Mouse (Mus musculus) hindbrain, embryonic 14.5 days (tissue): ENCODE measurements at regions not wholly inside any gene's neighbourhood (a gene's known extent, or its start where the extent isn't known, plus 50 kb on each side); places are given as distances from the start of the nearest gene placed in this dataset.

Source experiments
- ATAC-seq: fragments of 200-750 bp; cut with Nextera tagmentation; 2 replicates; pipeline ENCODE4 v1.8.0; 2017; ENCODE audit warnings: moderate number of reproducible peaks, mild to moderate bottlenecking, moderate TSS enrichment, moderate library complexity; ENCODE audit not compliant: low FRiP score
- DNase-seq: peaks from one replicate; pipeline ENCODE4 v3.0.0-alpha.2; 2015; ENCODE audit warnings: low spot score
- H3K27ac ChIP-seq: fragments of 300-500 bp; sonication (generic); 2 replicates; pipeline ENCODE4 v1.5.1; 2014; ENCODE audit warnings: mild to moderate bottlenecking, moderate library complexity
- H3K27me3 ChIP-seq: fragments of 300-500 bp; sonication (generic); 2 replicates; pipeline ENCODE4 v1.6.1; 2014; ENCODE audit warnings: mild to moderate bottlenecking, low read length, mixed read lengths; ENCODE audit not compliant: control insufficient read depth, insufficient read depth
- H3K36me3 ChIP-seq: fragments of 300-500 bp; sonication (generic); replicated peaks from 2 replicates; pipeline ENCODE4 v1.6.1; 2014; ENCODE audit not compliant: control insufficient read depth, insufficient read depth
- H3K4me1 ChIP-seq: fragments of 300-500 bp; sonication (generic); replicated peaks from 2 replicates; pipeline ENCODE4 v1.6.1; 2014; ENCODE audit warnings: antibody characterized with exemption, low read length, mixed read lengths; ENCODE audit not compliant: control insufficient read depth, insufficient read depth
- H3K4me2 ChIP-seq: fragments of 300-500 bp; sonication (generic); replicated peaks from 2 replicates; pipeline ENCODE4 v1.6.1; 2014; ENCODE audit warnings: mild to moderate bottlenecking, moderate library complexity
- H3K4me3 ChIP-seq: fragments of 300-500 bp; sonication (generic); replicated peaks from 2 replicates; pipeline ENCODE4 v1.5.1; 2014; ENCODE audit warnings: mild to moderate bottlenecking, low read length
- H3K9ac ChIP-seq: fragments of 300-500 bp; sonication (generic); 2 replicates; pipeline ENCODE4 v1.6.1; 2014
- H3K9me3 ChIP-seq: fragments of 300-500 bp; sonication (generic); 2 replicates; pipeline ENCODE4 v1.6.1; 2016; ENCODE audit warnings: low read length; ENCODE audit not compliant: control insufficient read depth
- WGBS: fragments of 180-500 bp; shearing (Covaris S2); extraction: QIAGEN DNeasy Blood & Tissue Kit; methylation state at CpG from one replicate; pipeline ENCODE4 v1.1.7; 2014; 5-methylcytosine and 5-hydroxymethylcytosine counted together

DNA sequence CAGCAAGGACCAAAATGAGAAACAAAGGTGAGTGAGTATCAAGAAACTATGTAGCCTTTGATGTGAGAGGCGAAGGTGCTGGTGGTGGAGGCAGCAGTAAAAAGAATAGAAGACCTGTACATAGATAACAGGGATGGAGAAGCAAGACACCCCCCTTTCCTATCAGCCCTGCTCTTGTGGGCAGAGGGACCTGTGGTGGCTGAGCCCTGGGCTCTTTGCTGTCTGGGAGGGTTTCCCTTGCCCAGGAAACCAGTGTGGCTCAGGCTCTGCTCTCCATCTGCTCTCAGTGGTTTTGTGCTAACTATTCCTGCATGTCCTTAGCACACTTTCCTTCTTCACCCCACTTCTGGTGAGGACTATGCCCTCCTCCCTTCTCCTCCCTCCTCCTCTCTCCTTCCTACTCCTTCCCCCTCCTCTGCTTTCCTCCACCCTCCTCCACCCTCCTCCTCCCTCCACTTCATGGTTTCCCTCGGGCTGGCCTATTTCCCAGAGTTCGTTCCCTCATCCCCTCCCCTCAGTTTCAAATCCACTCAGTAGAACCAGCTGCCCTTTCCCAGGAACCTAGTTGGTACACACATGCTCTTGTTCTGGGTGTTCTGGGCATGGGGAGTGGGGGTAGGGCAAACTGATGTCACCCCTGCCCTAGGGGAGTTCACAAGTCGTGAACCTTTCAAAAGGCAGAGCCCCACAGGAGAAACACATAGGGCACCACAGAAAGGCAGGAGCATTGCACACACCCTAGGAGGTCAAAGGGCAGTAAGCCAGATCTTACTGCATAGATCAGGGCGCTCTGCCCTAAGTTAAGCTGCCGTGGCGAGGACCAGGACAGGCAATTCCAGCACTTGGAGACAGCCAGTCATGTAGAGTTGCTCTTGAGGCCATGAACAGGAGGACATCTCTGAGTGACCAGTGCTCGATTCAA, 93.1 kb downstream of the Cpn2 start:
- DNase-seq: no peak
- WGBS: 55% methylated on average over 8 of the region's 8 CpGs
- Histone ChIP-seq H3K36me3 (no peaks in the 10 kb centered on the region), H3K9ac (no peak overlapping the region), H3K4me2 (no peak overlapping the region), H3K27ac (no peak overlapping the region), H3K4me3 (no peak overlapping the region), H3K9me3 (no peaks in the 10 kb centered on the region), H3K4me1 (peaks cover 8% of the 10 kb centered on the region; the same call in 1 of the 2 replicates), H3K27me3 (peaks cover 6% of the 10 kb centered on the region)
- 0 out of 2 replicates have a peak, but pooled peaks have one; percentile 15 for ATAC-seq

DNA sequence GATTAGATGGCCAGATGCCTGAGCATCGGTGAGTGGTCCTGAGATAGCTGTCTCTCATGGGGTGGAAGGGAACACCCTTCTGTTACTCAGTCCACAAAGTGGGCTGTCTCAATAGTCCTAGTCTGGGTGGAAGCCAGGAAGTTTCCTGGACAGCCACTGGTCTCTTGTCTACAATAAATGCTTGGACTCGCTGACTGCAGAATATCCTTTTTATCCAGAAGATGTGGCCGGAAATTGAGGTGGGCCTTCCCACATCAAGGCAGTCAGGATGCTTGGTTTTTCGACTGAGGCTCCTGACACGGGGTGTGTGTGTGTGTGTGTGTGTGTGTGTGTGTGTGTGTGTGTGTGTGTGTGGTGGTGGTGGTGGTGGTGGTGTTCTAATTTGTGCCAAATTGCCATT, 91.0 kb downstream of the Cpn2 start:
- DNase-seq (no peak), ATAC-seq (no peak)
- Histone ChIP-seq H3K36me3 (no peaks in the 10 kb centered on the region), H3K4me3 (no peak overlapping the region), H3K9ac (no peak overlapping the region), H3K4me1 (peaks cover 8% of the 10 kb centered on the region; the same call in 1 of the 2 replicates), H3K4me2 (no peak overlapping the region), H3K9me3 (no peaks in the 10 kb centered on the region), H3K27ac (no peak overlapping the region), H3K27me3 (peaks cover 16% of the 10 kb centered on the region)
- WGBS: 93% methylated on average over 5 of the region's 5 CpGs

DNA sequence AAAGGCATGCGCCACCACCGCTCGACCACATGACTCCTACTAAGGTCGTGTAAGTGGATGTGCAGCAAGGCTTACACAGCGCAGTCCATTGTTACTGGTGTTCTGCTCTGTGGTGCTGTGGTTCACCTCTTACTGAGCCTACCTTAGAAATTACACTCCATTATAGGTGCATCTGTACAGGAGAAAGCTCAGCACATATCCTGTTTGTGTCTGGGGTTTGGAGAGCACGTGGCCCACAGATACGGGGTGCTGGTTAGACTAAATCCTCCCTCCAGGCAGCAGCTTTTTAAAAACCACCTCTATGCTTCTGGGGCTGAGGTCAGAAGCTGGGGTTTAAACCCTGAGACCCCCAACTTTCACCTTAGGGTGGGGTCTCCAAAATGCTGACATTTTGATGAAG, 89.5 kb downstream of the Cpn2 start:
- Histone ChIP-seq H3K9ac (no peak overlapping the region), H3K4me2 (no peak overlapping the region), H3K27ac (no peak overlapping the region), H3K36me3 (no peaks in the 10 kb centered on the region), H3K4me3 (no peak overlapping the region), H3K4me1 (no peaks in the 10 kb centered on the region), H3K27me3 (peaks cover 24% of the 10 kb centered on the region), H3K9me3 (no peaks in the 10 kb centered on the region)
- ATAC-seq (no peak), DNase-seq (no peak)
- WGBS: 94% methylated on average over 7 of the region's 7 CpGs

DNA sequence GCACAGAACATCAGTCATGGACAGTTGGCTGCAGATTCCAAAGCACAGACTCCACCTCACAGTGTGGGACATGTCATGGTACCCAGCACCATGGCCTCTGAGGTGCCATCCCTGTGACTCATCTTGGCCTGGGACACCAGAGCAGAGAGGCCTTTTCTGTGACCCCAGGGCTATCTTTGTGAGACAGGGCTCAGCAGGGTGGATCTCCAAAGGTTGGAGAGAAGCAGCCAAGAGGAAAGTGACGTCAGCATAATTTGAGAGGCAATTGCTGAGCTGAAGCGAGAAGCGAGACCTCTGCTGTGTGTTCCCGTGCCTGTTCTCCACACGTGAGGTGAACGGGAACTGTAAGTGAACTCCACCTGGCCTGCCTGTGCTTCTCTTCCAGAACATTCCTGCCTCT, 88.7 kb downstream of the Cpn2 start:
- ATAC-seq: no peak
- 38% methylated on average over 6 of the region's 6 CpGs for WGBS

DNA sequence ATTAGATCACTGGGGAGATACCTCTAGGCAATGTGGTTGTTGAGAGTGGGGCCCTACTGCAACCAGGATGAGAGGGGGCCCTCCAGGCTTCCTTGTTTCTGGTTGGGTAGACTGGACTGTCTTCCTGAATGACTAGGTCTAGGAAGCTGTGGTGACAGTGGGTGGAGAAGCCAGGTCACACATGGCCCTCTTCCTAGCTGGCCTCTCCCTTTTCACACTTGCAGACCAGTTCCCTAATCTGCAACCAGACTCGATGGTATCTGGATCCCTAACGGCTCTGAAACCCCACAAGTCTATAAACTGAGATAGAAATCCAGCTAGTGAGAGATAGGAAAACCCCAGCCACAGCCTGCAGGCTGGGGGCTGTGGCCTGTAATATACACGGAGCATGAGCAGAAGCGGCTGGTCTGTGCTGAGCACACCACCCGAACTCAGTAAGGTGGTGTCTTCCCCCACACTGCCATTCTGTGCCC, 87.8 kb downstream of the Cpn2 start:
- Histone ChIP-seq H3K9ac (no peak overlapping the region), H3K4me3 (no peak overlapping the region), H3K9me3 (no peaks in the 10 kb centered on the region), H3K4me2 (no peak overlapping the region), H3K27me3 (peaks cover 36% of the 10 kb centered on the region), H3K27ac (no peak overlapping the region), H3K36me3 (no peaks in the 10 kb centered on the region), H3K4me1 (no peaks in the 10 kb centered on the region)
- 89% methylated on average over 5 of the region's 5 CpGs for WGBS
- no peak for DNase-seq
- no peak for ATAC-seq

More for the DNA sequence above, 88.7 kb downstream of the Cpn2 start:
- Histone ChIP-seq H3K36me3 (no peaks in the 10 kb centered on the region), H3K4me1 (no peaks in the 10 kb centered on the region), H3K9me3 (no peaks in the 10 kb centered on the region), H3K27me3 (peaks cover 29% of the 10 kb centered on the region), H3K27ac (no peak overlapping the region), H3K4me3 (no peak overlapping the region), H3K9ac (no peak overlapping the region), H3K4me2 (no peak overlapping the region)
- DNase-seq: no peak

DNA sequence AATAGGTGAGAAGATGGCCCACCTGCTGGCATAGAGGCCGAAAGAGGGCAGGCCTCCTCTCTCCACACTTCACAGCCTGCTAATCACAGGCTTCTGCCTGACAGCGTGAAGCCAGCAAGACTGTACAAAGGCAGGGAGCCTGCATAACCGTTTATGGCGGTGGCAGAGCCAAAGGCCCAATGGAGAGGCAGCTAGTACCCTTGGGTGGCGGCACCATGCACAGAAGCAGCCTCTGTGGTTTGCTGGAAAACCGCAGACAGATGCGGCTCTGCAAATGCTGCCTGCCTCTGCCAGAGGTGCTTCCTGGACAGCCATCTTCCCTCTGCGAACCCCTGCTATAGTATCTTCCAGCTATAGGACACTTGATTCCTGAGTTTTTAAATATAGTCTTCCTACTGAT, 86.2 kb downstream of the Cpn2 start:
- no peak overlapping the region for H3K27ac ChIP-seq
- H3K4me2 ChIP-seq: no peak overlapping the region
- WGBS: 61% methylated on average over 8 of the region's 8 CpGs
- DNase-seq (no peak), ATAC-seq (no peak)
- no peaks in the 10 kb centered on the region for H3K4me1 ChIP-seq
- no peak overlapping the region for H3K9ac ChIP-seq
- no peak overlapping the region for H3K4me3 ChIP-seq
- peaks cover 48% of the 10 kb centered on the region for H3K27me3 ChIP-seq
- no peaks in the 10 kb centered on the region for H3K36me3 ChIP-seq
- no peaks in the 10 kb centered on the region for H3K9me3 ChIP-seq

DNA sequence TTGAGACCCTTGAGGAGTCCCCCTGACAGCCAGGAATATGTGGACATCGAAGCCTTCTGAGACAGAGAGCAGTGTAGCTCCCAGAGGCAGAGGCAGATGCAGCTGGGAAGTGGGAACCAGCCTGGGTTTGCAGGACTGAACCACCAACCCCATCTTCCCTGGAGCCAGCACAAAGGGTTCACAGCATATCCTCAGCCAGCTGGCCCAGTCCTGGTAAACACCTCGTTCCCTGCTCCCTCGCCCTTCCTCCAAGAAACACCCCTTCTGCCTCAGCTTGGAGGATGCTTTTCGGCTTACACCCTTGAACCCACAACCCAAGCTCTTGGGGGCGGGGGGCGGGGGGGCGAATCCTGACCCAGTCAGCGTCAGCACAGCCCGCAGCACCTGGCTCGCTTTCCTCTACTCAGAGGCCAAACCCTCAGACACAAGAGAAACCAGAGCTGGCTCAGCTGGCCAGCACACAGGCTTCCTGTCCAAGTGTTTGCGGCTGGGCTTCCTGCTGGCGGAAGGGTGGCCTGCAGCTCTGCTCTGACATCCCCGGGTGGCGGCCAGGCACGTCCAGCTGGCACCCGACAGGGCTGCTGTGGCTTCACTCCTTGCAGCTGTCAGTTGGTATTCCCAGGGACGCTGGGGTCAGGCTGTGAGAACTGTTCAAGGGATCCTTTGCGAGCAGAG, 82.6 kb downstream of the Cpn2 start:
- no peak overlapping the region for H3K27ac ChIP-seq
- 20% methylated on average over 18 of the region's 18 CpGs for WGBS
- H3K9me3 ChIP-seq: no peaks in the 10 kb centered on the region
- peaks cover 4% of the 10 kb centered on the region for H3K4me1 ChIP-seq
- DNase-seq: no peak
- peaks cover 67% of the 10 kb centered on the region for H3K27me3 ChIP-seq
- no peaks in the 10 kb centered on the region for H3K36me3 ChIP-seq
- no peak overlapping the region for H3K4me3 ChIP-seq
- ATAC-seq: peak; percentile 31; the same call in 1 of the 2 replicates
- H3K9ac ChIP-seq: no peak overlapping the region
- no peak overlapping the region for H3K4me2 ChIP-seq

DNA sequence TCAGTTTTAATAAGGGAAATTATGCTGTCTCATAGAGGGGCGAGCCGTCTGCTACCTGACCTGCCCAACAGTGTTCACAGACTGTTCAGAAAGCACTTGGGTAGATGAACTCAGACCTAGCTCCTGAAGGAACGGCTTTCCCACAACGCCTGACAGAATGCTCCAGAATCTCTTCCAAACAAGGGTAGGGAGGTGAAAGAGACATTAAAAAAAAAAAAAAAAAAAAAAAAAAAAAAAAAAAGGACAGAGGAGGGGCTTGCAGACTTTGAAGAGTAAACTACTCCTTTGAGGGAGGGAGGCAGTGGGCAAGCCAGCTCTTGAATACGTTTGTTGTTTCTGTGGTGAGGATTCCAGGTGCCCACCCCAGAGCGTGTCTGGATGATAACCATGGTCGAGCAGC, 81.6 kb downstream of the Cpn2 start:
- H3K9ac ChIP-seq: no peak overlapping the region

DNA sequence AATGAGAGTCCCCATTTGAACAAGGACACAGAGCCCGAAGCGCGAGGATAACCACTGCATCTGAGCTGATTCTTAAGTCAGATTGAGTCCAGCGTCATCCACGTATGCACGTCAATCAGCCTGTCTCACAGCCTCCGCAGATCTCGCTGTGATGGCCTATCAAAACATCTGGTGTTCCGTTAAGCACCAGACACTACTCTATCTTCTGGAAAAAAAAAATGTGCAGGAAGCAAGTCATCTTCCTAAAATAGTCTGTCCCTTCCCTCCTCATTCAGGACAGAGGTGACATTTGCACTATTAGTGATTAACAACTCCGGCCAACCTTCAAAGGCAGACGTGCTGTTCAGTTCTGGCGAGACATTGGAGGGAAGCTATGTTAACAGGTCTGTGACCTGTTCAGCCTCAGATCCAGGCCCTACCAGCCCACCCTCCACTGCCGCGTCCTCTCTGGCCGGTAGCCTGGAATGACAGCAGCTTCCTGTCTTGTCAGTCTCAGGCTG, 81.0 kb downstream of the Cpn2 start:
- Histone ChIP-seq H3K36me3 (no peaks in the 10 kb centered on the region), H3K4me2 (no peak overlapping the region), H3K27me3 (peaks cover 73% of the 10 kb centered on the region), H3K4me3 (no peak overlapping the region), H3K4me1 (peaks cover 4% of the 10 kb centered on the region), H3K9me3 (no peaks in the 10 kb centered on the region), H3K27ac (no peak overlapping the region), H3K9ac (no peak overlapping the region)
- 61% methylated on average over 15 of the region's 15 CpGs for WGBS
- DNase-seq: no peak
- no peak for ATAC-seq

More for the DNA sequence above, 81.6 kb downstream of the Cpn2 start:
- 58% methylated on average over 7 of the region's 7 CpGs for WGBS
- peaks cover 68% of the 10 kb centered on the region for H3K27me3 ChIP-seq
- H3K4me2 ChIP-seq: no peak overlapping the region
- peaks cover 4% of the 10 kb centered on the region for H3K4me1 ChIP-seq
- DNase-seq (no peak), ATAC-seq (no peak)
- no peaks in the 10 kb centered on the region for H3K9me3 ChIP-seq
- H3K4me3 ChIP-seq: no peak overlapping the region
- no peak overlapping the region for H3K27ac ChIP-seq
- no peaks in the 10 kb centered on the region for H3K36me3 ChIP-seq
